Mouse (Mus musculus): ENCODE data around the gene Cadps. TPM values are rescaled to one million over a fixed set of nuclear protein-coding genes. Genes with fewer than 3 reads are reported as not detected.

Gene Cadps
- polyA plus RNA-seq, 1 experiment from 2014 or later = 0.30 TPM

DNA sequence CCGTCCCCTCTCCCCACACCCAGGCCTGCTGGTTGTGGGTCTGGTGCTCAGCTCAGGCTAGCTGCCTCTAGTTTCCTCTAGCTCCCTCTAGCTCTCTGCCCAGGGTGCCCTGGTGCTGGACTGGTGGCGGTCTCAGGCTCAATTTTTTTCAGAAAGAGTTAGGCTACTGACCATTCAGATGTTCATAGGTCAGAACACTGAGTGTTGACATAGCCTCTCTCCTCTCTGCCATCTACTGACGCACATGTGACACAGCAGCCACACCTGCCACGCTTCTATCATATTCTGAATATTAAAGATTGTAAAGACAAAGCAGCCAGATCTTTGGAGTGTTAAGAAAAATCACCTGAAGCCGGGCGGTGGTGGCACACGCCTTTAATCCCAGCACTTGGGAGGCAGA is 489.3 kb downstream of the Cadps start:
- H3K27ac ChIP-seq (ENCODE audit: low read depth, low read length) = no peak overlapping the region
- H3K9me3 ChIP-seq (ENCODE audit: control insufficient read depth, low read length) = no peaks in the 10 kb centered on the region
- H3K27me3 ChIP-seq (ENCODE audit: control insufficient read depth, insufficient read depth, low read length) = peaks cover 38% of the 10 kb centered on the region
- H3K4me3 ChIP-seq (ENCODE audit: low read length) = no peak overlapping the region
- WGBS = 90% methylated on average over 7 of the region's 7 CpGs
- H3K36me3 ChIP-seq (ENCODE audit: control insufficient read depth, insufficient read depth, low read length) = no peaks in the 10 kb centered on the region
- no peaks in the 10 kb centered on the region for H3K4me1 ChIP-seq (ENCODE audit: control insufficient read depth, insufficient read depth, low read length)
- ATAC-seq (ENCODE audit: low FRiP score, low TSS enrichment) = no peak
- no peak overlapping the region for H3K9ac ChIP-seq (ENCODE audit: low read depth, low read length)
- no peak overlapping the region for H3K4me2 ChIP-seq (replicated peaks; ENCODE audit: low read depth, low read length)

Measured in kidney, embryonic 14.5 days (tissue).